Mouse (Mus musculus) lung, embryonic 14.5 days (tissue): Measurements from ENCODE around the gene Prox1. TPM values are rescaled to one million over a fixed set of nuclear protein-coding genes. Genes with fewer than 3 reads are reported as not detected.

Experiments
- ATAC-seq: fragments of 200-750 bp; cut with Nextera tagmentation; 2 replicates; pipeline ENCODE4 v1.8.0; 2017; ENCODE audit warnings: mild to moderate bottlenecking, moderate TSS enrichment, moderate library complexity; ENCODE audit not compliant: insufficient read depth
- DNase-seq: peaks from one replicate; pipeline ENCODE4 v3.0.0-alpha.2; 2015
- H3K27ac ChIP-seq: fragments of 300-500 bp; sonication (generic); 2 replicates; pipeline ENCODE4 v1.5.1; 2014; ENCODE audit warnings: low read depth, mild to moderate bottlenecking, moderate library complexity
- H3K27me3 ChIP-seq: fragments of 300-500 bp; sonication (generic); 2 replicates; pipeline ENCODE4 v1.6.1; 2014; ENCODE audit warnings: low read length, control low read depth; ENCODE audit not compliant: insufficient read depth
- H3K36me3 ChIP-seq: fragments of 300-500 bp; sonication (generic); 2 replicates; pipeline ENCODE4 v1.6.1; 2014; ENCODE audit warnings: control low read depth; ENCODE audit not compliant: insufficient read depth
- H3K4me1 ChIP-seq: fragments of 300-500 bp; sonication (generic); 2 replicates; pipeline ENCODE4 v1.6.1; 2014; ENCODE audit warnings: antibody characterized with exemption, control low read depth; ENCODE audit not compliant: insufficient read depth
- H3K4me2 ChIP-seq: fragments of 300-500 bp; sonication (generic); 2 replicates; pipeline ENCODE4 v1.6.1; 2014; ENCODE audit warnings: mild to moderate bottlenecking
- H3K4me3 ChIP-seq: fragments of 300-500 bp; sonication (generic); 2 replicates; pipeline ENCODE4 v1.5.1; 2014; ENCODE audit warnings: low read depth, low read length
- H3K9ac ChIP-seq: fragments of 300-500 bp; sonication (generic); 2 replicates; pipeline ENCODE4 v1.6.1; 2014
- H3K9me3 ChIP-seq: fragments of 300-500 bp; sonication (generic); 2 replicates; pipeline ENCODE4 v1.6.1; 2016; ENCODE audit warnings: low read depth, low read length, control low read depth
- CTCF ChIP-seq: IDR thresholded peaks from 2 replicates; pipeline ENCODE4 v1.5.1; 2016; ENCODE audit warnings: antibody characterized with exemption, low read depth
- WGBS: fragments of 180-500 bp; shearing (Covaris S2); extraction: QIAGEN DNeasy Blood & Tissue Kit; methylation state at CpG from one replicate; pipeline ENCODE4 v1.1.7; 2014; 5-methylcytosine and 5-hydroxymethylcytosine counted together
- polyA plus RNA-seq: library from polyadenylated mRNA; unstranded; fragments of >200 nt; fragmentation: Nextera tagmentation; extraction: Ambion mirVana; gene quantifications from 2 replicates; pipeline ENCODE4 v1.2.1, GENCODE M21; 2014

The Prox1 gene
- polyA plus RNA-seq, 1 experiment from 2014 or later: 2.0 TPM

GRCm38 (mm10) chr1:190185284-190185683 is 14.8 kb upstream of the Prox1 start:
- Histone ChIP-seq H3K9ac (no peak overlapping the region), H3K4me1 (no peaks in the 10 kb centered on the region), H3K4me2 (no peak overlapping the region), H3K36me3 (no peaks in the 10 kb centered on the region), H3K4me3 (no peak overlapping the region), H3K27ac (no peak overlapping the region), H3K9me3 (no peaks in the 10 kb centered on the region), H3K27me3 (peaks cover 3% of the 10 kb centered on the region; the same call in 1 of the 2 replicates)
- TF ChIP-seq CTCF: no peak
- DNase-seq (no peak), ATAC-seq (no peak)
- 65% methylated on average over 10 of the region's 10 CpGs for WGBS

GRCm38 (mm10) chr1:190183574-190183973 is 13.1 kb upstream of the Prox1 start:
- peaks cover 3% of the 10 kb centered on the region for H3K27me3 ChIP-seq
- TF ChIP-seq CTCF: no peak
- H3K27ac ChIP-seq: no peak overlapping the region
- DNase-seq (no peak), ATAC-seq (no peak)
- H3K36me3 ChIP-seq: no peaks in the 10 kb centered on the region
- H3K9me3 ChIP-seq: no peaks in the 10 kb centered on the region
- 91% methylated on average over 4 of the region's 4 CpGs for WGBS
- no peak overlapping the region for H3K4me2 ChIP-seq
- no peak overlapping the region for H3K9ac ChIP-seq
- H3K4me3 ChIP-seq: no peak overlapping the region
- no peaks in the 10 kb centered on the region for H3K4me1 ChIP-seq

GRCm38 (mm10) chr1:190181765-190182164 is 11.3 kb upstream of the Prox1 start:
- ATAC-seq (no peak), DNase-seq (no peak)
- H3K27me3 ChIP-seq: peaks cover 9% of the 10 kb centered on the region; the same call in 1 of the 2 replicates
- 56% methylated on average over 7 of the region's 7 CpGs for WGBS
- H3K4me3 ChIP-seq: no peak overlapping the region
- no peak overlapping the region for H3K9ac ChIP-seq
- H3K9me3 ChIP-seq: no peaks in the 10 kb centered on the region
- H3K4me1 ChIP-seq: no peaks in the 10 kb centered on the region
- H3K36me3 ChIP-seq: no peaks in the 10 kb centered on the region
- H3K4me2 ChIP-seq: no peak overlapping the region
- TF ChIP-seq CTCF: peak; percentile 26; the same call in 1 of the 2 replicates
- H3K27ac ChIP-seq: no peak overlapping the region

GRCm38 (mm10) chr1:190180861-190181260 is 10.3 kb upstream of the Prox1 start:
- TF ChIP-seq CTCF: no peak
- no peaks in the 10 kb centered on the region for H3K4me1 ChIP-seq
- H3K27ac ChIP-seq: no peak overlapping the region
- H3K4me3 ChIP-seq: no peak overlapping the region
- no peak for DNase-seq
- WGBS: 33% methylated on average over 6 of the region's 6 CpGs
- no peaks in the 10 kb centered on the region for H3K36me3 ChIP-seq
- no peak overlapping the region for H3K9ac ChIP-seq
- H3K27me3 ChIP-seq: peaks cover 17% of the 10 kb centered on the region
- H3K9me3 ChIP-seq: no peaks in the 10 kb centered on the region
- H3K4me2 ChIP-seq: no peak overlapping the region
- ATAC-seq: no peak

- no peak overlapping the region for H3K4me3 ChIP-seq
- no peak overlapping the region for H3K27ac ChIP-seq
- peaks cover 56% of the 10 kb centered on the region for H3K27me3 ChIP-seq
- ATAC-seq: no peak
- H3K9me3 ChIP-seq: no peaks in the 10 kb centered on the region
- no peak overlapping the region for H3K9ac ChIP-seq
- no peak overlapping the region for H3K4me2 ChIP-seq
- H3K36me3 ChIP-seq: no peaks in the 10 kb centered on the region
- DNase-seq: no peak
- WGBS: 24% methylated on average over 2 of the region's 3 CpGs
- no peak for TF ChIP-seq CTCF
- H3K4me1 ChIP-seq: peaks cover 3% of the 10 kb centered on the region; the same call in 1 of the 2 replicates
These were observed 6.4 kb upstream of the Prox1 start for GRCm38 (mm10) chr1:190176961-190177360.

GRCm38 (mm10) chr1:190174671-190175661 is 4.5 kb upstream of the Prox1 start:
- TF ChIP-seq CTCF: no peak
- Histone ChIP-seq H3K9me3 (no peaks in the 10 kb centered on the region), H3K9ac (peak overlapping the region; percentile 36), H3K4me2 (peak overlapping the region; percentile 70), H3K4me3 (peak overlapping the region; percentile 36), H3K4me1 (peaks cover 3% of the 10 kb centered on the region; the same call in 1 of the 2 replicates), H3K27me3 (peaks cover 72% of the 10 kb centered on the region), H3K36me3 (no peaks in the 10 kb centered on the region), H3K27ac (no peak overlapping the region)
- 1% methylated on average over 65 of the region's 65 CpGs for WGBS
- no peak for ATAC-seq
- DNase-seq: peak; percentile 19

- 4% methylated on average over 13 of the region's 13 CpGs for WGBS
- no peak overlapping the region for H3K9ac ChIP-seq
- H3K36me3 ChIP-seq: no peaks in the 10 kb centered on the region
- no peak overlapping the region; the same call in 1 of the 2 replicates for H3K4me3 ChIP-seq
- H3K9me3 ChIP-seq: no peaks in the 10 kb centered on the region
- TF ChIP-seq CTCF: no peak
- H3K27ac ChIP-seq: no peak overlapping the region
- H3K27me3 ChIP-seq: peaks cover 75% of the 10 kb centered on the region
- peak; percentile 62 for DNase-seq
- ATAC-seq: no peak
- H3K4me2 ChIP-seq: peak overlapping the region; percentile 70
- H3K4me1 ChIP-seq: peaks cover 4% of the 10 kb centered on the region; the same call in 1 of the 2 replicates
These were observed 3.7 kb upstream of the Prox1 start for GRCm38 (mm10) chr1:190174231-190174630.
